Mouse (Mus musculus) natural killer cell, adult 2 months (primary cell): ENCODE data around the gene Cul4b.
"Not testable (repeated sequence)": the region's sequence is repeated elsewhere in the genome, so short reads cannot be mapped to it uniquely, and the experiment has no call there.

Source experiments
- DNase-seq, 2 experiments: peaks; one replicate each; pipeline ENCODE4 v3.0.0; 2022; ENCODE audit warnings: low spot score in 2 of 2

The Cul4b gene

DNA sequence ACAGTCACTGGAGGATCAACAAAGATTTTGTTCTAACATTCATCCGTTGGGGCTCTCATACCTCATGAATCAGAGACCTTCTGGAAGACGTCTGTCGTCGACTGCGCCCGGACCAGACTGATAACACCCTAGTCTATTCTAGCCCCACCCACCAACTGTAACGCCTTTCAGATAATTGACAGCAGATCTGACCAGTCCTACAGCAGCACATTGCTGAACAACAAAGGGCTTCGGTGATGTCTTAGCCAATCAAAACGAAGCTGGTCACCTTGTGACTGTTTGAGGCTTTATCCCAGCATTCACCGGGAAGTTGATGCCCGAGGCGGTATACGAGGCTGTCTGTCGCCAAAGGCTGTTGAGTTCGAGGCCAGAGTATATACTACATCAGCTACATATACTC is at the start of gene Cul4b:
Gene Cul4b, minus strand, starts transcription at position 119 of the 400 bp plus-strand sequence.
- no peak for DNase-seq

DNA sequence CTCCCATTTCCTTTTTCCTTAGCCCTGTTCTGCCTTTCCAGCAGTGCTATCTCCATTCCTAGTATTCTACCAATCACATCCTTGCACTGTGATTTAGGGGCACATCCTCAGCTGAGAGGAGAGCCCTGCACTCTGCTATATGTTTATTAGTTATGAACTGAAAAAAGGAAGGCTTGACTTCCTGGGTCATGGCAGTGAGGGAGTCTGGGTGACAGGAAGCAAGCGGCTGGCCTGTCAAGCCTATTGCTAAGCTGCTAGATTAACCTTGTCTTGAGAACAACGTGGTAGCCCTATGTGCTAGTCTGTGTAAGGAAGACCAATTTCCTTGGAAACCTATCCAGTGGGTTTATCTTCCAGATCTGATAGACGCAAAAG is 25.0 kb upstream of the Cul4b start:
- DNase-seq: peak; percentile 32 to 35

GRCm38 (mm10) chrX:38600177-38600994 is 24.4 kb upstream of the Cul4b start, which contains the start of gene Mcts1:
Gene Mcts1 (plus strand): TSS chrX:38600578.
- DNase-seq: peak; percentile 72 to 76

DNA sequence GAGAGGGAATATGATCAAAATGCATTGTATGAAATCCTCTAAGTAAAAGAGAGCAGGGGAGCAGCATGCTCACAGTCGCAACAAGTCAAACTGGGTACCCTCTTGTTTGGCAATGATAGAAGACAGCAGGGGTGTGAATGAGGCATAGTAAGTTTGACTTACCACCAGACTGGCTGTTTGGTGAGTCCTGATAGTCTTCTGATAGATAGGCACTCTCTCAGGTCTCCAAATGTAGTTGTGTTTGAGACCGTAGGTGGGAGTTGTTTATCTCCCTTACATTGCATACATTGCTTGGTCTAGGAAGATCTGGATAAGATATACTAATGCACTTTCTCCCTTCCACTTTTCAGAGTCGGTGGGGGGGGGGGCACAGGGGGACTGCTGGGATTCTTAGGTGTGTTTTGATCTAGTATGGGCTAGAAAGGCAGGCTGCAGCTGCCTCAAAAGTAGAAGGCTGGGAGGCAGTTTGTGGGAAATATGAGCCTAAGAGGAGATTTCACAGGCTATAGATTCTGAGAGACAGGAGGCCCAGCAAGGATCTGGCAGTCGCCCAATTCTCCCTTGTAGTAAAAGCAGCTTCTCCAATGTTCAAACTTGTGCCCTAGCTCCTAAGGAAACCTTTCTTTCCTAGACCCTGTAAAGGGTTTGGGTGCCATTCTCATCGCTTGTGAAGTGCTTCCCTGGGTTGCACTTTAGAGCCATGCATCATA is 17.3 kb upstream of the Cul4b start:
- DNase-seq: no peak

DNA sequence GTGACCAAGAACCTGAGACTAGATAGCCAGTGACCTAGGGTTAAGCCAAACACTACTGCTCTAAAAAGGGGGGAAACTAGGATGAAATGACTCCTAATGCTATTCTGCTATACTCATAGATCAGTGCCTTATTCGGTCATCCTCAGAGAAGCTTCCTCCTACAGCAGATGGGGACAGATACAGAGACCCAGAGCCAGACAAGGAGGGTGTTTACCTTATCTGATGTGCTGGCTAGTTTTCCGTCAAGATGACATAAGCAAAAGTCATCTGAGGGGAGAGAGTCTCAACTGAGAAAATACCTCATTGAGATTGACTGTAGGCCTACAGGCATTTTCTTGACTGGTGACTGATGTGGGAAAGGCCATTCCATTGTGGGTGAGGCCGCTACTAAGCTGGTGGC is 15.8 kb upstream of the Cul4b start:
- DNase-seq: no peak

DNA sequence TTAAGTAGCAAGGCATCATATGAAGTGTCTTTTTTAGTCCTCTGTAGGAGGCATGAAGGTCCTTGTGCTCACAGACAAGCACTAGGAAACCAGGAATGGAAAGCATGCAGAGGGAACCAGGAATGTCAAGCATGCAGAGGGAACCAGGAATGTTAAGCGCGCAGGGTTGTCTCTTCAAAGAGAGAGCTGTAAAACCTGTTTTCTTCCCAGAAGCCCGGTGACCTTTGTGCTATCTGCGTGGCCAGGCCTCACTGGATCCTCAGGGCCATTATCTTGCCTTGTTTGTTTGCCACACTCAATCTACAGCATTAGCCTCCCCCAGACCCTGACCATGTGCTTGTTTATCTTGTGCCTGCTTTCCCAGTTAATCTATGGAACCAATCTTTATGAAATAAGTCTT is 13.8 kb upstream of the Cul4b start:
- DNase-seq: no peak

GRCm38 (mm10) chrX:38583261-38583660 is 7.3 kb upstream of the Cul4b start:
- no peak for DNase-seq

GRCm38 (mm10) chrX:38581140-38581539 is 5.1 kb upstream of the Cul4b start:
- no peak for DNase-seq

DNA sequence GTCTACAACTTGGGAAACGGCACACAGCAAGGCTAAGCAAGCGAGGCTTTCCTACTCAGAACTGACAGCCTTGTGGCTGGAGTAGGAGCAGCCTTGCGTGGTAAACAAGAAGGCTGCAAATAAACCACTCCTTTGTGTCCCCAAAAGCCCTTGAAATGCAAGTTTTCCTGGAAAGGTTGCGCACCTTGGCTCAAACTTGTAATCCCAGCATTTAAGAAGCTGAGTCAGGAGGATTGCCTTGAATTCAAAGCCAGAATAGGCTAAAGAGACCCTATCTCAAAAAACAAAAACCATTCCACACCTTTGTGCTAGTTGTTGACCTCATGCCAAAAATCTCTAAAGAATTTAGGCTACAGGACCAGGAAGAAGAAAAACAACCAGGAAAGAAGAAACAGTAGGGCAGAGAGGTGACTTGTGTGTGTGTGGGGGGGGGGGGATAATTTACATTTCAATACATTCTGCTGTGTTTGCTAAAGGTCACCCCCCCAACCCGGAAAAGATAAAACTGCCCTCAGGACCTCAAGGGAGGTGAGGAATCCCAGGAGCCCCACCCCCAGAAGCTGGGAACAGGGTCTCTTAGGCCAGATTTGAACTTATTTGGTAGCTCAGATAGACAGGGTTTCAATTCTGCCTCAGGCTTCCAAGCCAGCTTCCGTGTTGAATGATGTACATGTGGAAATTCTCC is 9.3 kb downstream of the Cul4b start:
- DNase-seq: no peak

- peak in 1 of 2 experiments; percentile 2 for DNase-seq
Observed at GRCm38 (mm10) chrX:38565176-38565542, 10.8 kb downstream of the Cul4b start.

DNA sequence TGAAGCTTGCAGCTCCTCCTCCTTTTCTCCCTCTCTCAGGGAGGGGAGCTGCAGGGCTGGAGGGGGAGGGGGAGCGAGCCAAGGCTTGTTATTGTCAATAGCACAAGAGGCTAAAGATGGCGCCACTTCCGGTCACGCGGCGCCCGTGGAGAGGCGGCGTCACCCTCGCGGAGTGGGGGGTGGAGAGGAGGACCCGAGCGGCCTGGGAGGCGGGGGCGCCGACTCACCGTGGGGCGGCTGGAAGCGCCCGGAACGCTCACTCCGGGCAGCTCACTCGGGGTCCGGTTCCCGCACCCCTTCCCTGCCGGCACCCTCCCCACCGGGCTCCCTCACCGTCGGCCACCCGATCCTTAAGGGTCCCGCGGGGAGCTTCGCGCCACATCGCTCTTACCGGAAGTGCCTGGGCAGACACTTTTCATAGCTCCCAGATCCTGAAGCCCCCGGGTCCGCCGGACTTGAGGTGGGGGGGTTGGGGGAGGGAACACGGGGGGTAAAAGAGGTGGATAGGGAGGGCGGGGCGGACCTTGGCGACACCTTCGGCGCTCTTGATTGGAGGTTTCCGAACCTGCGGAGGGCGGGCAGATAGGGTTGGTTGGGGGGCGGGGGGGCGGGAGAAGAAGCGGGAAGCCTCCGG is 11.3 kb downstream of the Cul4b start:
- DNase-seq: peak; percentile 85 to 90

DNA sequence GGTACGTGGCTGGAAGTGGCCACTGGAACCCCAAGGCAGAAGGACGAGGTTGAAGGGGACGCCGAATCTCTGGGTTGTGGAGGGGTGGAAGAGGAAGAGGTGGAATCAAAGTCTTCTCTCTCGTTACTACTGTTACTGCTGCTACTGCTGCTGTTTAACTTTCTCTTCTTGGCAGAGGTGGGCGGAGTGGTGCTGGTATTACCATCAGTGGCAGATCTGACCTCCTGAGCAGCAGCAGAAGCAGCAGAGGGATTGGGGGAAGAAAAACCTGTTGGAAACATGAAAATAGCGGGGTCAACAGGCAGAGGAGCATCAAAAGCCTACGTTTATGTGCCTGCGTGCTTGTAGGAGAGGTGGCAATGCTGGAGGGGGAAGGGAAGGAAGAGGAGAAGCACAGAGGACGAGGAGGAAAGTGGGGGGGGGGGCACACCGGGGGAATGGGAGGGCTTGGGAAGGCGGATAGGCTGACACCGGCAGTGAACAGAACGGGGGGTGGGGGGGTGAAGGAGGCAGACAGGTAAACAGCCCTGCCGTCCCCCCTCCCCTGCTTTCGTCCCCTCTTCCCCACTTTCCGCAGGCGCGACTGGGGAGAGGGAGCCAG is 12.0 kb downstream of the Cul4b start:
- peak; percentile 16 to 20 for DNase-seq

DNA sequence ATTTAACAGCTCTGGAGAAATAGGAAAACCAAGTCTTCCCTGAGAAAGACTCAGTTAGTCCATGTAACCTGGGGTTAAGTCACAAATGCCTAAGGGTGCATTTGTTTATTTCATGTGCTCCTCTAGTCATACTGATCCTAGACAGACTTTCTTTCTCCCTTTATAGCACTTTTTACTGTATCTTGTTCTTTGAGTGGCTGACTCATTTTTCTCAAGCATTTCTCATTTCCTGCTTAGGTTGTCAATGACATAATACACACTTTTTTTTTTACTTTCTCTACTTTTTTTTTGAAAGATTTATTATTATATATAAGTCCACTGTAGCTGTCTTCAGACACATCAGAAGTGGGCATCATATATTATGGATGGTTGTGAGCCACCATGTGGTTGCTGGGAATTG is 22.7 kb downstream of the Cul4b start:
- DNase-seq: no peak

- peak in 1 of 2 experiments; percentile 5 for DNase-seq
Observed at GRCm38 (mm10) chrX:38514556-38514955, 61.4 kb downstream of the Cul4b start.

DNA sequence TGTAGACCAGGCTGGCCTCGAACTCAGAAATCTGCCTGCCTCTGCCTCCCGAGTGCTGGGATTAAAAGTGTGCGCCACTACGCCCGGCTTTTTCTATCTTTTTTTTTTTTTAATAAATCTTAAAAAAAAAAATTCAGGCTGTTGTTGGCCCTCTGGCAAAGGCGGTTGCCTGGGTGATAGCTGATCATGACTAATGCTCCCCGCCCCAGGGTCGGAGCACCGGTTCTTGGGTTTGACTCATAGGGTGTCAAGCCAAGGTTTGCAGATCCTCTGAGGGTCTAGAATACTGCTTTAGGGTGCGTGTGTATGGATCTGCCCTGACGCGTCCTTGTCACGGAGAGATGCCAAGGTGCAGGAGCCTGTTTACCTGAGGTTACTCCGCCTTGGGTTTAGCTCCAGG is 71.2 kb downstream of the Cul4b start:
- no peak for DNase-seq

DNA sequence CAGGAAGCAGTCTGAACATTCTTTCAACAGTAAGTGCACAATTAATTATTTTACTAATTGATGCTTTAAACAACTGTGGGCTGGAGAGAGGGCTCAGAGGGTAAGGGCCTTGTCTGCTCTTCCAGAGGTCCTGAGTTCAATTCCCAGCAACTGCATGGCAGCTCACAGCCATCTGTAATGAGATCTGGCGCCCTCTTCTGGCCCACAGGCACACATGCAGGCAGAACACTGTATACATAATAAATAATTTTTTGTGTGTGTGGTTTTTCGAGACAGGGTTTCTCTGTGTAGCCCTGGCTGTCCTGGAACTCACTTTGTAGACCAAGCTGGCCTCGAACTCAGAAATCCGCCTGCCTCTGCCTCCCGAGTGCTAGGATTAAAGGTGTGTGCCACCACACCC is 73.8 kb downstream of the Cul4b start:
- DNase-seq: peak in 1 of 2 experiments; percentile 1

DNA sequence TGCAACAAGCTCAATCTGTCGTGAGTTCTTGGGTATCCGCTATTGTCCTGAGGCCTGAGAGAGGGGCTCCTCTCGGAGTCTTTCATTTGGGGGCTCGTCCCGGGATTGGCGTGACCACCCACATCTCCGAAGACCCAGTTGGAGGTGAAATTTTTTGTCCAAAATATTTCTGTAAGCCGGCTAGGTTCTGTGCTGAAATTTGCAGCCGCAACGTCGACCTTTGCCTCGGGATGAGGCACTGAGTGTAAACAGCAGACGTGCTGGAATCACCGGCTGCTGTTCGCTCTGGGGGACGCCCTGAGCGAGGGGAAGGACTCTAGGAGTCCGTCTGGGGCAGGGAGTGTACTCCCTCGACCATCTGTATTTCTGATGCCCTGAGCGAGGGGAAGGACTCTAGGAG is 90.5 kb downstream of the Cul4b start:
- not testable (repeated sequence) for DNase-seq
